In the genomic region with DNA sequence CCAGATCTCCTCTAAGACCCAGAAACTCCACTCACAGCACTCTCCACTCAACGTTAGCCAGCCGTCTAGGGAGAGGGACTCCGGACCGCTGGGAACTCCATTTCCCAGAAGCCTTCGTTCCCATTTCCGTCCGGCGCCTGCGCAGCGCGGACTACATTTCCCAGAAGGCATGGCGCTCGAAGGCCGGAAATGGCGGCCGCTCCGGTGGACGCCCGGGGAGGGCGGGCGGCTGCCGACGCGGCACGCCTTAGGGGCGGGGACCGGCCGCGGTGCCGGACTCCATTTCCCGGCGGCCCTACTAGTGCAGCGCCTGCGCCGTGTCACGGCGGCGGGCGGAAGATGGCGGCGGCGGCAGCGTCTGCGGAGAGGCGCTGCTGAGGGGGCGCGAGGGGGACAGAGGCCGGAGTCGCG, we compare ENCODE assay signal across 7 mouse cellular contexts. TPM values are rescaled to one million over a fixed set of nuclear protein-coding genes. Genes with fewer than 3 reads are reported as not detected.
DNase-seq lines count a peak whose midpoint lies in the region; ATAC-seq lines count a peak whose summit lies in the region.

A gene (plus strand): TSS at position 282 of the 411 bp plus-strand sequence.

- H3K4me2 ChIP-seq in intestine, embryonic 16.5 days (ENCODE audit: low read depth, low read length): peak within 1 kb of the TSS; percentile 93
- H3K4me2 ChIP-seq in midbrain, embryonic 11.5 days: peak within 1 kb of the TSS; percentile 74

- intact Hi-C loops in left cerebral cortex, postnatal 36 days (cut with DNase I): loop anchor here (1.0 kb wide), 1 partner anchor 95 kb away; a partner anchor contains a TSS

- H3K9ac ChIP-seq in intestine, embryonic 16.5 days (ENCODE audit: low read depth, low read length): peak within 1 kb of the TSS; percentile 95
- H3K9ac ChIP-seq in midbrain, embryonic 11.5 days (ENCODE audit: low read length): peak within 1 kb of the TSS; percentile 93

- ATAC-seq in intestine, embryonic 16.5 days: peak; percentile 93
- peak; percentile 96 for ATAC-seq in midbrain, embryonic 11.5 days (ENCODE audit: low FRiP score)

- peak; percentile 97 for DNase-seq in adrenal gland, adult 2 months
- peak; percentile 94 for DNase-seq in embryo, embryonic 11.5 days (ENCODE audit: low read depth, low spot score)
- peak; percentile 92 to 94 for DNase-seq in gastrocnemius, postnatal 4 days (ENCODE audit: low spot score in 2 of 2)
- DNase-seq in left cerebral cortex, postnatal 36 days (ENCODE audit: low spot score in 2 of 2): peak; percentile 94 to 96
- peak; percentile 99 for DNase-seq in midbrain, embryonic 11.5 days (ENCODE audit: low spot score, missing footprints)
- peak; percentile 93 for DNase-seq in skeletal muscle tissue, adult 2 months (ENCODE audit: low read depth, low spot score)

- under 1% methylated on average over 45 of the region's 50 CpGs for WGBS in intestine, embryonic 16.5 days
- under 1% methylated on average over 48 of the region's 50 CpGs for WGBS in midbrain, embryonic 11.5 days

- peaks cover 23% of the 10 kb centered on the region for H3K4me1 ChIP-seq in intestine, embryonic 16.5 days (ENCODE audit: control insufficient read depth, insufficient read depth, low read length)
- peaks cover 7% of the 10 kb centered on the region for H3K4me1 ChIP-seq in midbrain, embryonic 11.5 days (ENCODE audit: control insufficient read depth, insufficient read depth, low read length)

- no peaks in the 10 kb centered on the region for H3K9me3 ChIP-seq in intestine, embryonic 16.5 days (ENCODE audit: control insufficient read depth, low read length)
- H3K9me3 ChIP-seq in midbrain, embryonic 11.5 days (ENCODE audit: control insufficient read depth, low read length): no peaks in the 10 kb centered on the region

- peak within 1 kb of the TSS; percentile 51 for H3K27ac ChIP-seq in intestine, embryonic 16.5 days (ENCODE audit: low read length)
- H3K27ac ChIP-seq in midbrain, embryonic 11.5 days (ENCODE audit: low read depth, low read length): peak within 1 kb of the TSS; percentile 48; the same call in 1 of the 2 replicates

- H3K36me3 ChIP-seq in intestine, embryonic 16.5 days (ENCODE audit: control insufficient read depth, insufficient read depth, low read length): peaks cover 4% of the 10 kb centered on the region
- H3K36me3 ChIP-seq in midbrain, embryonic 11.5 days (ENCODE audit: control insufficient read depth, insufficient read depth, low read length): no peaks in the 10 kb centered on the region

- peaks cover 8% of the 10 kb centered on the region; the same call in 1 of the 2 replicates for H3K27me3 ChIP-seq in intestine, embryonic 16.5 days (replicated peaks; ENCODE audit: control insufficient read depth, insufficient read depth, low read length)
- peaks cover 26% of the 10 kb centered on the region for H3K27me3 ChIP-seq in midbrain, embryonic 11.5 days (ENCODE audit: control insufficient read depth, insufficient read depth, low read length)

- H3K4me3 ChIP-seq in intestine, embryonic 16.5 days (ENCODE audit: low read length): peak within 1 kb of the TSS; percentile 96
- H3K4me3 ChIP-seq in midbrain, embryonic 11.5 days (ENCODE audit: low read depth, low read length): peak within 1 kb of the TSS; percentile 92

RNA-seq across cellular contexts. Expression of the gene that starts here (rescaled TPM):
- 100 to 1,000 TPM in 1 of 2 experiments, 10 to 100 TPM in 1; 94.4 to 103 TPM for total RNA-seq in adrenal gland, adult 2 months (2021)
- polyA plus RNA-seq in adrenal gland, adult 2 months (2012; rRNA removed): 123 and 159 TPM in 2 replicates
- total RNA-seq in gastrocnemius, postnatal 4 days (2021): 10 to 100 TPM; 61.4 to 63.8 TPM
- 23.5 and 24.1 TPM in 2 replicates for polyA plus RNA-seq in intestine, embryonic 16.5 days (2015; fragmentation: Nextera tagmentation; extraction: Ambion mirVana)
- 100 to 1,000 TPM; 126 to 129 TPM for total RNA-seq in left cerebral cortex, postnatal 36 days (2021)
- polyA plus RNA-seq in midbrain, embryonic 11.5 days (2014; fragmentation: Nextera tagmentation; extraction: Ambion mirVana): 30.9 and 33.3 TPM in 2 replicates

Comparison
In these comparisons a context has a peak if more than half of its experiments do, and no peak if none do; other contexts are left out.
1. Peak in every context shown above with its lines: DNase-seq, ATAC-seq, H3K4me3 ChIP-seq and H3K27ac ChIP-seq.